Mouse (Mus musculus): ENCODE data around the gene Pheta2.
A peak's percentile ranks its signal among the peaks of the same experiment; 100 is the strongest.

The Pheta2 gene

DNA sequence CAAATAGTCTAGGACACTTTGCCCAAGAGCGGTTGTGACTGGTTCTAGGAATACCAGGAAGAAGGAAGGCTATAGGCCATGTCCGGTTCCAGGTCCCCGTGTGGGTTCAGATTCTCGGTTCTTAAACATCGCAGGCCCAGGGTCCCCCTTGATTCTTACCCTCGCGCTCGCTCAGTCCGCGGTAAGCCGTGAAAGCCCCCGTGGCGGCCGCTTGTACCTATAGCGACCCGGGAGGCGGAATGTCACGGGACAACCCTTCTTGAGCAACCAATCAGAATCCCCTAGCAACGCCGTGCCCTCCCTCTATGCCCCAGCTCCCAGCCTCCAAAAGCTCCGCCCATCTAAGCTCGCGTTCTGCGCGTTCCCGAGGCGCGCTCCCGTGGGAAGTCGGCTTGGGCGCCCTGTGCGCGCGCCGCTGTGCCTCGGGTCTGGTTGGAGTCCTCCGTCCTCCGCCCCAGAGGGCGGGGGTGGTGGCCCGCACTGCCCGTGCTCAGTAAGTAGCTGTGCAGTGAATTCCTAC, at the start of gene Pheta2, which contains the start of the genes Naga and Smdt1:
Gene Pheta2, plus strand, starts transcription at position 350 of the 520 bp plus-strand sequence.
Gene Naga, minus strand, starts transcription at position 333 of the 520 bp plus-strand sequence.
Gene Smdt1, plus strand, starts transcription at position 367 of the 520 bp plus-strand sequence.
- peak; percentile 98 for DNase-seq

DNA sequence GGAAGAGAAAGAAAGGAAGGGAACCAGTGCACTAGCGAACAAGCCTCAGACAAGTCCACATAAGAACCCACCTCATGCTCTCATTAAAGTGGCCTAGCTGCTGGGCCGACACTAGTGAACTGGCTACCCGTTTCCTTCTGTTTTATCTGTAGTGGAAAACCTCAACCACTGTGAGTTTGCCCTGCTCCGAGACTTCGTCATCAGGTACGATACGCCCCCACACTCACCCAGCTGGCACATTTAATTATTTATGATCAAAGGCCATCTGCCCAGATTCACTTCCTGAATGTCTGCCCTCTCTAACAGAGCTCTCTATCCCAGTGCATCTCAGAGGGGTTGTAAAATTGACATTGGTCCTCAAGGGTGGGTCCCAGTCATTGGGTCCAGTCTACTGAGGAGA, 48.5 kb upstream of the Pheta2 start:
- DNase-seq, result no peak

DNA sequence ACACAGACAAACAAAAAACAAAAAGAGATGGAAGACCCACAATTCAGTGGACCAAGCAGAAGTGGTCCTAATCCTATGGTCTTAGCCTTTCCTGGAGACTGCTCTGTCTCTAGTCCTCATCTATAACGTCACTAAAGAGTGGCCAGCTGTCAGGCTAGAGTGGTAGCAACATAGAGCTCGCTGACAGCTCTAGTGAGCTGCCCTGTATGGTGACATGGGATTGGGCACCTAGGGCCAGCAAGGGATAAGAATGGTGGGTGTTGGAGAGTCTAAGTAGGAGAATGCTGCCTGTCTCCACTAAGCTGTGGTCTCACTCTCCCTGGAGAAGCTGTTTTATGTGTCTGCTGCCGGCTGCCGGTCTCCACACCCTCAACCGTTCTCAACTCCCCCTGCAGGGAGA, 45.9 kb upstream of the Pheta2 start:
- no peak for DNase-seq

DNA sequence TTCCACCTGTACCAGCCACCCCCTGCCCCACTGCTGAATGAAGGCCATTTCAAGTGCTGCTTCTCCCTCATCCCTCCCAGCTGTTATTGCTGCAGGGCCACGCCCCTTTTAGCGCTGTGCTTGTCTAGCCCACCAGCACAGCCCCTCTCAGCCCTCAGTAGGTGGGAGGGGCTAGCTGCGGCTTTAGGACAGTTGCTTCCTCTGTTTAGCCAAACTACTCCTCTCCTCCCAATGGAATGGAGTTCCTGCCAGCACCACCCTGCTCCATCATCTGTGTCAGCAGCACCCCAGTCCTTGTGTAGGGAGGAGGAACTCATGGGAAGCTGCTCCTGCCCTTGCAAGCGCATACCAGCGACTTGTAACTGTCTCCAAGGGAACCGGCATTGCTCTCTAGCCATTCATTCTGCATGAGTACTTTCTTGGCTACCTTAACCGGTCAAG, 45.5 kb upstream of the Pheta2 start:
- DNase-seq, result peak; percentile 85

DNA sequence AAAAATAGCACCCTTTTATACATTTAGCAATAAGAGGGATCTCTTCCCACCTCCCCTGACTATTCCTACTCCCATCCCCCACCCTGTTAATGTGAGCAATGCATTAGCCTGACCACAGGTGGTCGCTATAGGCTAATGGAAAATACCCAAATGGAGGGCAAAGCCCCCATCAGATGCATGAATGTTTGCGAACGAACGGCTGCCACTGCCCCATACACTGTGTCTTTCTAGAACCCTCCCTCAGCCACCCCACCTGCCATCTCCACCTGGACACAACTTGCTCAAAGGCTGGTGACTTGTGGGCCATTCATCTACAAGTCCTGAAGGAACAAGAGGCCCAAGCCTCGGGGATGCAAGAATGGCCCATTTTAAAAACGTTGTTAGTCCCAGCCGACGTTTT, 44.7 kb upstream of the Pheta2 start:
- peak; percentile 71 for DNase-seq

- DNase-seq, result no peak
These were observed 39.8 kb upstream of the Pheta2 start, which contains the start of gene Wbp2nl for GRCm38 (mm10) chr15:82298764-82299561. TSS of gene Wbp2nl (plus strand) at chr15:82298954.

GRCm38 (mm10) chr15:82307107-82307506, 31.6 kb upstream of the Pheta2 start:
- no peak for DNase-seq

GRCm38 (mm10) chr15:82308416-82308815, 30.3 kb upstream of the Pheta2 start:
- DNase-seq, result no peak

DNA sequence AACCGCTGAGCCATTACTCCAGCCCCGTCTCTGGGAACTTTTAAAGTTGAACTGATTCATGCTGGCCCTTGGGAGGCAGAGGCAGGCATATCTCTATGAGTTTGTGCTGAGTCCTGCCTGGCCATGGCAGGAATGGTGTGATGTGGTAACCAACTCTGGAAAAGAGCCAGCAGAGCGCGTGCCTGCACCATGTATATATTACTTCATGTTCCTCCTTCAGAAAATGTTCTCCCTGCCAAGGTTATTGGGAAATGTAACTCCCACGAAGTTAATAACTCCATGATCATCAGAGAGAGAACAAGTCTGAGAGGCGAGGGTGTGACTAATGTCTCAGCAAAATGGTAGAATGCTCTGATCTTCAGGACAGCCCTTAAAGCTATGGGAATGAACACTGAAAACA, 20.9 kb upstream of the Pheta2 start:
- no peak for DNase-seq

GRCm38 (mm10) chr15:82319613-82320012, 19.1 kb upstream of the Pheta2 start:
- no peak for DNase-seq

- no peak for DNase-seq
These were observed 16.5 kb upstream of the Pheta2 start for GRCm38 (mm10) chr15:82322195-82322594.

- DNase-seq, result no peak
These were observed 13.4 kb upstream of the Pheta2 start for GRCm38 (mm10) chr15:82325382-82325781.

DNA sequence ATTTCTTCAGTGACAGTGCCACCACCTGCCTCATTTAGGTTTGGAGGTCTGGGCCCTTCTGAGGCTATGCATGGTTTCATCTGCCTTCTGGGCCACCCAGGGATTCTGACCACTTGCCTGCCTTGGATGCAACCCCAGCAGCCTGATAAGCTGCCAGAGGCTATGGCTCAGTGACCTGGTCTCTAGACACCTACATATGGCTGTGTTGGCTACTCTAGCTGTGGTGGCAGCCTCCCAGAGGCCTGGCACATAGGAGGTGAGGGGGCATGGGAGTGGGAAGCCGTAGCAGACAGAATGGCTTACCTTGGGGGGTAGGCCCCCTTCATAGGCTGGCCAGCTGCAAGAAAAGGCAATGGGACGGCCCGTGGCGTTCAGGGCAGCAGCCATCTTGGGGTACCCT, 3.5 kb upstream of the Pheta2 start:
- no peak for DNase-seq

DNA sequence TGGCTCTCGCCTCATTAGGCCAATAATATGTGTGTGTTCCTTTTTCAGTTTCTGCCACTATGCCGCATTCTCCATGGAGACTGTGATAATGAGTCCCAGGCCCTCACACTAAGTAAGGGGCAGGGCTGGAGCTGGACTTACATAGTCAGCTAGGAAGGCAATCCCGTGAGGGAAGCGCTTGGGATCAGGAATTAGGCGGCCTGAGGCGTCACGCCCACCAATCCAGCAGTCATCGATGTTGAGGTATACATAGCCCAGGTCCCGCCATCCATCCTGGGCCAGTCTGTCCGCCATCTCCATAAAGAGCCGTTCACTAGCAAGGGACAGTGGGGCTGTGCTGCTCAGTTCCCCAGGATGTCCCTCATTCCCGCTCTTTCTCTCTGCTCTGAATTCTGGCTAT, 2.1 kb upstream of the Pheta2 start:
- no peak for DNase-seq

GRCm38 (mm10) chr15:82337875-82338274, 867 bp upstream of the Pheta2 start:
- DNase-seq, result no peak

- no peak for DNase-seq
These were observed 408 bp downstream of the Pheta2 start for GRCm38 (mm10) chr15:82339150-82339549.

GRCm38 (mm10) chr15:82339634-82340254, 1.0 kb downstream of the Pheta2 start:
- no peak for DNase-seq

GRCm38 (mm10) chr15:82340414-82341035, 1.8 kb downstream of the Pheta2 start:
- no peak for DNase-seq

GRCm38 (mm10) chr15:82341036-82341501, 2.3 kb downstream of the Pheta2 start:
- DNase-seq, result peak; percentile 64

GRCm38 (mm10) chr15:82341675-82342542, 3.2 kb downstream of the Pheta2 start:
- DNase-seq, result no peak

- no peak for DNase-seq
These were observed 3.8 kb downstream of the Pheta2 start for GRCm38 (mm10) chr15:82342543-82342935.

Data from embryo, embryonic 11 days (tissue).